Mouse (Mus musculus) megakaryocyte, embryonic 14.5 days (primary cell): ENCODE measurements around the gene Mylpf. TPM values are rescaled to one million over a fixed set of nuclear protein-coding genes. Genes with fewer than 3 reads are reported as not detected.

ENCODE experiments used
- H3K27me3 ChIP-seq: replicated peaks from 2 replicates; pipeline ENCODE3; 2012; ENCODE audit warnings: inconsistent platforms
- H3K36me3 ChIP-seq: replicated peaks from 2 replicates; pipeline ENCODE3; 2012; ENCODE audit warnings: low read length, inconsistent platforms, mixed read lengths
- H3K4me1 ChIP-seq: 2 replicates; pipeline ENCODE4 v1.6.1; 2012; ENCODE audit warnings: inconsistent platforms
- H3K4me3 ChIP-seq: replicated peaks from 2 replicates; pipeline ENCODE3; 2012; ENCODE audit warnings: moderate library complexity, mild to moderate bottlenecking, inconsistent platforms
- H3K9me3 ChIP-seq: 2 replicates; pipeline ENCODE4 v1.6.1; 2012; ENCODE audit warnings: inconsistent platforms
- FLI1 ChIP-seq: IDR thresholded peaks from 2 replicates; pipeline ENCODE4 v1.6.1; 2012; ENCODE audit warnings: low read length, inconsistent platforms, mixed read lengths
- GATA1 ChIP-seq: IDR thresholded peaks from 3 replicates; pipeline ENCODE4 v1.6.1; 2012; ENCODE audit warnings: mixed read lengths, low read length, inconsistent platforms, borderline replicate concordance
- polyA plus RNA-seq: library from polyadenylated mRNA; stranded (reverse); fragments of >175 nt; gene quantifications from 2 replicates; pipeline ENCODE4 v1.2.3, GENCODE M21; 2012; ENCODE audit warnings: low replicate concordance; ENCODE audit not compliant: insufficient read depth

Gene Mylpf
- polyA plus RNA-seq, 1 experiment = 4.7 TPM

DNA sequence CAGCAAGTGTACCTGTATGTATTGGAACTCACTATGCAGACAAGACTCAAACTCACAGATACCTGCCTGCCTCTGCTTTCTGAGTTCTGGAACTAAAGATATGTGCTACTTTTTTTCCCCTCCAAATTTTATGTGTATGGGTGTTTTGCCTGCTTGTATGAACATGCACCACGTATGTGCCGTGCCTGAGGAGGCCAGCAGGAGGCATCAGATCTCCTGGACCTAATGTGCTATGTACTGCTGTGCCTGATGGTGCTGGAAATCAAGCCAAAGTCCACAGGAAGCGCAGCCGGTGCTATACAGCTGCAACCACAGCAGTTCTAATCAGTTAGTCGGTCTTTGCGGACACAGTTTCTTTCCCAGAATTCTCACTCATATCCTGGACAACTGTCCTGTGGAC, 24.9 kb upstream of the Mylpf start:
- Histone ChIP-seq H3K27me3 (no peaks in the 10 kb centered on the region), H3K4me1 (peaks cover 65% of the 10 kb centered on the region), H3K36me3 (peaks cover 2% of the 10 kb centered on the region), H3K9me3 (peaks cover 4% of the 10 kb centered on the region; the same call in 1 of the 2 replicates), H3K4me3 (peak overlapping the region; percentile 21)
- TF ChIP-seq GATA1 (no peak), FLI1 (no peak)

- Histone ChIP-seq H3K4me1 (peaks cover 74% of the 10 kb centered on the region), H3K9me3 (no peaks in the 10 kb centered on the region), H3K27me3 (no peaks in the 10 kb centered on the region), H3K36me3 (peaks cover 2% of the 10 kb centered on the region), H3K4me3 (no peak overlapping the region)
- TF ChIP-seq FLI1 = no peak
- TF ChIP-seq GATA1 = no peak
Measured at GRCm38 (mm10) chr7:127184720-127185119, 24.0 kb upstream of the Mylpf start.

GRCm38 (mm10) chr7:127185601-127186000, 23.1 kb upstream of the Mylpf start:
- H3K36me3 ChIP-seq = peaks cover 5% of the 10 kb centered on the region
- no peak for TF ChIP-seq GATA1
- H3K4me1 ChIP-seq = peaks cover 67% of the 10 kb centered on the region
- H3K27me3 ChIP-seq = no peaks in the 10 kb centered on the region
- H3K9me3 ChIP-seq = no peaks in the 10 kb centered on the region
- no peak overlapping the region for H3K4me3 ChIP-seq

GRCm38 (mm10) chr7:127187351-127187750, 21.3 kb upstream of the Mylpf start:
- Histone ChIP-seq H3K36me3 (peaks cover 21% of the 10 kb centered on the region), H3K27me3 (no peaks in the 10 kb centered on the region), H3K9me3 (no peaks in the 10 kb centered on the region), H3K4me1 (peaks cover 50% of the 10 kb centered on the region), H3K4me3 (no peak overlapping the region)
- TF ChIP-seq GATA1 (no peak), FLI1 (no peak)

- no peak for TF ChIP-seq GATA1
- no peak for TF ChIP-seq FLI1
- no peaks in the 10 kb centered on the region for H3K9me3 ChIP-seq
- H3K36me3 ChIP-seq = peaks cover 33% of the 10 kb centered on the region
- H3K4me1 ChIP-seq = peaks cover 38% of the 10 kb centered on the region
- no peaks in the 10 kb centered on the region for H3K27me3 ChIP-seq
- no peak overlapping the region for H3K4me3 ChIP-seq
Measured at GRCm38 (mm10) chr7:127188305-127189276, 20.1 kb upstream of the Mylpf start.

GRCm38 (mm10) chr7:127190672-127191071, 18.0 kb upstream of the Mylpf start:
- Histone ChIP-seq H3K27me3 (no peaks in the 10 kb centered on the region), H3K4me3 (no peak overlapping the region), H3K4me1 (peaks cover 38% of the 10 kb centered on the region), H3K9me3 (no peaks in the 10 kb centered on the region), H3K36me3 (peaks cover 49% of the 10 kb centered on the region)
- no peak for TF ChIP-seq FLI1
- no peak for TF ChIP-seq GATA1

DNA sequence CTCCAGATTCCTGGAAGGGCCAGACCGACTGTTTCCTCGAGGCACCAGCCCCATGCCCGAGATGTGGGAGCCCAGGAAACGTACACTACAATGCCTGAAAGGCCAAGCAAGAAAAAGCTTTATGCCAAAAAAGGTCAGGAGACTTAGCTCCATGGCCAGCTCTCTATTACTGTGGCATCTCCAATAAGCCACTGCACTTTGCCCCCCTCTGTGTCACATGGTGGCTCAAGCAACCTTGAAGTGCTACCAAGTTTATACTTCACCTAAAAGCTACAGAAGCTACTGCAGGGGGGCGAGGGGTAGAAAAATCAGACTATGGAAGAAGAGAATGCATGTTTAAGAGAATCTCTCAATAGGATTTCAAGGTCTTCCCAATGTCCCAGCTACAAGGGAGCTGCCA, 15.7 kb upstream of the Mylpf start:
- Histone ChIP-seq H3K9me3 (no peaks in the 10 kb centered on the region), H3K27me3 (no peaks in the 10 kb centered on the region), H3K4me1 (peaks cover 57% of the 10 kb centered on the region), H3K4me3 (no peak overlapping the region), H3K36me3 (peaks cover 65% of the 10 kb centered on the region)
- no peak for TF ChIP-seq GATA1
- no peak for TF ChIP-seq FLI1

- H3K4me1 ChIP-seq = peaks cover 58% of the 10 kb centered on the region
- peaks cover 74% of the 10 kb centered on the region for H3K36me3 ChIP-seq
- no peaks in the 10 kb centered on the region for H3K9me3 ChIP-seq
- no peak for TF ChIP-seq FLI1
- TF ChIP-seq GATA1 = no peak
- peak overlapping the region; percentile 14 for H3K4me3 ChIP-seq
- no peaks in the 10 kb centered on the region for H3K27me3 ChIP-seq
Measured at GRCm38 (mm10) chr7:127194011-127194632, 14.6 kb upstream of the Mylpf start.

GRCm38 (mm10) chr7:127194633-127195029, 14.1 kb upstream of the Mylpf start:
- Histone ChIP-seq H3K36me3 (peaks cover 79% of the 10 kb centered on the region), H3K27me3 (no peaks in the 10 kb centered on the region), H3K4me1 (peaks cover 58% of the 10 kb centered on the region), H3K4me3 (peak overlapping the region; percentile 97), H3K9me3 (no peaks in the 10 kb centered on the region)
- TF ChIP-seq GATA1 (no peak), FLI1 (no peak)

DNA sequence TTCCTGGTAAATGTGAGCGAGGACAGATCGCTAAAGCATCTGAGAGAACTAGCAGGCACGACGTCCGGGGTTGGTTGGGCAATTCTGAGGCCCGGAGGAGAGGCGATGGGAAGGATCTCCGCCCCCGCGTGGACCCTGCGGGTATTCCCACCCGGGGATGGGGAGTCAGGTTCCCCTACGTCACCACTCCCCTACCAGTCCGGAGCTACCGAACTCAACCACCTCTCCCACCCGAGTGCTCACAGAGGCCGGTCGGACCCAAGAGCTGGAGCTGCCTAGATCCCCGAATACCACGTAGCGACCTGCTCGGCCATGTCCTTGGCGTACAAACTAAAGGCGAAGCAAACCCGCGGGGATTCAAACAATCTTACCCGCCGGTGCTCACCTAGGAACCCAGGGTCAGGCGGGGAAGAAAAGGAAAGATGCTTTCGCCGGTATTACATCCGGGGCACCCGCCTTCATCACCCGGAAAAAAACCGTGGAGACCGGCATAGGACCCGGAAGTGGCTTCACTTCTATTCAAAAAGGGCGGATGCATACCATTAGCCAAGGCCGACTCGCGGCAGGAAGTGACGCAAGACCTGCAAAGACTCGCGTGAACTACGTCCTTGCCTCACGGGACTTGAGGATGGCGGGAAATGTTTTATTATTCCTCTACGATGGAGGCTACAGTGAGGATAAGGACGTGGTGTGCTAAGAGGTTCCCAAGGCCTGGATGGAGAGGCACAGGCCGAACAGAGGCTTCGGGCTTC, 13.0 kb upstream of the Mylpf start, which contains the start of gene Cd2bp2:
Cd2bp2 (minus strand) TSS at position 507 of the 752 bp plus-strand sequence.
- Histone ChIP-seq H3K36me3 (peaks cover 86% of the 10 kb centered on the region), H3K4me1 (peaks cover 66% of the 10 kb centered on the region), H3K27me3 (no peaks in the 10 kb centered on the region), H3K4me3 (peak within 1 kb of the TSS; percentile 97), H3K9me3 (no peaks in the 10 kb centered on the region)
- TF ChIP-seq FLI1 = peak; percentile 97
- TF ChIP-seq GATA1 = no peak
